Mouse (Mus musculus) stomach, embryonic 15.5 days (tissue): Measurements from ENCODE around the gene Ate1. TPM values are rescaled to one million over a fixed set of nuclear protein-coding genes. Genes with fewer than 3 reads are reported as not detected.

Experiments
- ATAC-seq: fragments of 200-750 bp; cut with Nextera tagmentation; 2 replicates; pipeline ENCODE4 v1.8.0; 2017; ENCODE audit warnings: low read depth, moderate number of reproducible peaks, moderate TSS enrichment; ENCODE audit not compliant: insufficient read depth, low FRiP score
- H3K27ac ChIP-seq: fragments of 300-500 bp; sonication (generic); 2 replicates; pipeline ENCODE4 v1.5.1; 2015; ENCODE audit warnings: mild to moderate bottlenecking, inconsistent platforms
- H3K27me3 ChIP-seq: fragments of 300-500 bp; sonication (generic); replicated peaks from 2 replicates; pipeline ENCODE4 v1.6.1; 2015; ENCODE audit warnings: inconsistent platforms
- H3K36me3 ChIP-seq: fragments of 300-500 bp; sonication (generic); 2 replicates; pipeline ENCODE4 v1.6.1; 2015; ENCODE audit warnings: inconsistent platforms
- H3K4me1 ChIP-seq: fragments of 300-500 bp; sonication (generic); 2 replicates; pipeline ENCODE4 v1.6.1; 2015; ENCODE audit warnings: inconsistent platforms
- H3K4me2 ChIP-seq: fragments of 300-500 bp; sonication (generic); 2 replicates; pipeline ENCODE4 v1.6.1; 2015; ENCODE audit warnings: mild to moderate bottlenecking, inconsistent platforms
- H3K4me3 ChIP-seq: fragments of 300-500 bp; sonication (generic); replicated peaks from 2 replicates; pipeline ENCODE4 v1.5.1; 2015; ENCODE audit warnings: inconsistent platforms
- H3K9ac ChIP-seq: fragments of 300-500 bp; sonication (generic); 2 replicates; pipeline ENCODE4 v1.6.1; 2015; ENCODE audit warnings: inconsistent platforms
- H3K9me3 ChIP-seq: fragments of 300-500 bp; sonication (generic); 2 replicates; pipeline ENCODE4 v1.6.1; 2016; ENCODE audit warnings: inconsistent platforms
- WGBS: fragments of 180-500 bp; shearing (Covaris S2); methylation state at CpG from one replicate; pipeline ENCODE4 v1.1.7; 2015; 5-methylcytosine and 5-hydroxymethylcytosine counted together
- polyA plus RNA-seq: library from polyadenylated mRNA; unstranded; fragments of >200 nt; fragmentation: Nextera tagmentation; extraction: Ambion mirVana; gene quantifications from 2 replicates; pipeline ENCODE4 v1.2.1, GENCODE M21; 2015

The Ate1 gene
- polyA plus RNA-seq, 1 experiment from 2014 or later: 59.2 TPM

DNA sequence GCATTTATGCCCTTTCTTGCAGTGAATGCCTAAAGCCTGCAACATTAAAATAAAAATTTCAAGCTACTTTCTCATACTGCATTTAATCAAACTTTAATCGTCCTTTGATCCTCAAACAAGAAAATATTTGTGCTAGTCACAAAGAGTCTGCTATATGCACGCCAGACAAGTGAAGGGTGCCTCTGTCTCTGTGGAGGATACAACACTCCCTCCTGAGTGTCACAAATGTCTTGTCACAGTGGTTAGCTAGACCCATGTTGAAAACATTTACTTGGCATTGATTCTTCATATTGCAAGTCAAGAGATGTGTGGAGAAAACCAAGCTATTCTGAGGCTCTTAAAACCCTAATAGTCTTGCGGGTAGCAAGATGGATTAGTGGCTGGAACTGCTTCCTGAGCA lies 133.9 kb downstream of the Ate1 start:
- H3K9ac ChIP-seq: no peak overlapping the region
- no peaks in the 10 kb centered on the region for H3K36me3 ChIP-seq
- no peak overlapping the region for H3K4me2 ChIP-seq
- H3K9me3 ChIP-seq: no peaks in the 10 kb centered on the region
- no peak overlapping the region for H3K4me3 ChIP-seq
- 75% methylated on average over 3 of the region's 3 CpGs for WGBS
- H3K27ac ChIP-seq: no peak overlapping the region
- H3K4me1 ChIP-seq: no peaks in the 10 kb centered on the region
- no peaks in the 10 kb centered on the region for H3K27me3 ChIP-seq
- ATAC-seq: no peak

DNA sequence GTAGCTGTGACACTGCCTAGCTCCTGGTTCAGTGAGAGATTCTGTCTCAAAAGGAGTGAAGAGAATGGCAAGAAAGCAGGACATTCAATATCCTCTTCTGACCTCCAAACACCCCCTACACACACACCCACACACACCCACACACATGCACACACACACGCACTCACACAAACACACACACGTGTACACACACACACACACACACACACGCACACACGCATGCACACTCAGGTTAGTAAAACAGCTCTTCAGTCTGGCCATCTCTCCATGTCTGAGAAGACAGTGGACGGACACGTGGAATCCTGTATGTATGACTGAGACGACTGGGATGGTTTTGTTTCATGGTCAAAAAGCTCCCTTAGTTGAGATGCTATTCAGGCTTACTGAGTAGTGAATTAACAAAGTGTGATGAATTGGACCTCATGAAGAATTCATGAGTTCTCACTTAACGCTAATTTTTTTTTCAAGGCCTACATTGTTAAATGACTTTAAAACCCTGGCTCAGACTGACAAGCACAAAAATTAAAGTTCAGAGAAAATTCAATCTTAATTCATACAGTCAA lies 134.4 kb downstream of the Ate1 start:
- no peak overlapping the region for H3K27ac ChIP-seq
- 94% methylated on average over 8 of the region's 8 CpGs for WGBS
- H3K9me3 ChIP-seq: no peaks in the 10 kb centered on the region
- H3K9ac ChIP-seq: no peak overlapping the region
- no peak overlapping the region for H3K4me3 ChIP-seq
- H3K4me1 ChIP-seq: no peaks in the 10 kb centered on the region
- H3K36me3 ChIP-seq: no peaks in the 10 kb centered on the region
- H3K4me2 ChIP-seq: no peak overlapping the region
- no peak for ATAC-seq
- no peaks in the 10 kb centered on the region for H3K27me3 ChIP-seq

DNA sequence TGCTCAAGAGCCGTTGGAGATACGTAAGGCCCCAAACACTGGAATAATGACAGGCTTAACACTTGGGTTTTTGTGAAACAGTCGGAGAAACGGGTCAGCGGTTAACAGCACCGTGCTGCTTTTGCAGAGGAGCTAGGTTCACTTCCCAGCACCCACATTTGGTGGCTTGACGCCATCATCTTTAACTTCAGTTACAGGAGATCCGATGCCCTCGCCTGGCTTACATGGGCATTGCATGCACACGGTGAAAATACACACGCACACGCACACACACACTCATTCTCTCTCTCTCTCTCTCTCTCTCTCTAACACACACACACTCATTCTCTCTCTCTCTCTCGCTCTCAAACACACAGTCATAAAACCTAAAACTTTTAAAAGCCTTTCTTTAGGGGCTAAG lies 138.0 kb downstream of the Ate1 start:
- Histone ChIP-seq H3K9me3 (no peaks in the 10 kb centered on the region), H3K36me3 (no peaks in the 10 kb centered on the region), H3K27me3 (no peaks in the 10 kb centered on the region), H3K9ac (no peak overlapping the region), H3K4me1 (no peaks in the 10 kb centered on the region), H3K4me2 (no peak overlapping the region), H3K4me3 (no peak overlapping the region), H3K27ac (no peak overlapping the region)
- no peak for ATAC-seq
- 95% methylated on average over 13 of the region's 13 CpGs for whole genome bisulfite sequencing

DNA sequence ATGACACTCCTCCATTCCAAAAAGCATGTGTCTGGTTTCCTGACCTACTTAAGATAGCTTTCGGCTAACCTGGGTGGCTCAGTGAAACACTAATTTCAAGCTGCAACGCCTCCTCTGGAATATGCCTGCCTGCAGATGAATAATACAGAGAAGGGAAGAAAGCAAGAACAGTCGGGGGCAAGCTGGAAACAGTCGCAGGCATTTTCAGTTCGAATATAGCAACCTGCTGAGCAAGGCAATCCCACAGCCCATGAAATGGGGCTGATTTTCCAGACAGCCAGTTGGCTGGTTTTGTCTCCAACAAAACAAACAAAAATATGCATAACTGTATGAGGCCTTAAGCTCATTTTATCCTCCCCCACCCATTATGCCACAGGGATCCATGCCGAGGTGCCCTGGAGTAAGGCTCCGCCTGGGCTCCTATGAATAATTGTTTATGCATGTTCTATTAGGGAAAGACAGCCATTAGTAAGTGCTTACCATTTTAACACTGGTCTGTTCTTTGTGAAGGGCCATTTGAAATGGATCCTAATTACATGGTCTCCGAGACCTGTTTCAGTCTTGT lies 138.7 kb downstream of the Ate1 start:
- ATAC-seq: no peak
- Histone ChIP-seq H3K36me3 (no peaks in the 10 kb centered on the region), H3K27ac (no peak overlapping the region), H3K4me2 (no peak overlapping the region), H3K4me3 (no peak overlapping the region), H3K9me3 (no peaks in the 10 kb centered on the region), H3K9ac (no peak overlapping the region), H3K4me1 (no peaks in the 10 kb centered on the region), H3K27me3 (no peaks in the 10 kb centered on the region)
- 86% methylated on average over 8 of the region's 8 CpGs for WGBS

DNA sequence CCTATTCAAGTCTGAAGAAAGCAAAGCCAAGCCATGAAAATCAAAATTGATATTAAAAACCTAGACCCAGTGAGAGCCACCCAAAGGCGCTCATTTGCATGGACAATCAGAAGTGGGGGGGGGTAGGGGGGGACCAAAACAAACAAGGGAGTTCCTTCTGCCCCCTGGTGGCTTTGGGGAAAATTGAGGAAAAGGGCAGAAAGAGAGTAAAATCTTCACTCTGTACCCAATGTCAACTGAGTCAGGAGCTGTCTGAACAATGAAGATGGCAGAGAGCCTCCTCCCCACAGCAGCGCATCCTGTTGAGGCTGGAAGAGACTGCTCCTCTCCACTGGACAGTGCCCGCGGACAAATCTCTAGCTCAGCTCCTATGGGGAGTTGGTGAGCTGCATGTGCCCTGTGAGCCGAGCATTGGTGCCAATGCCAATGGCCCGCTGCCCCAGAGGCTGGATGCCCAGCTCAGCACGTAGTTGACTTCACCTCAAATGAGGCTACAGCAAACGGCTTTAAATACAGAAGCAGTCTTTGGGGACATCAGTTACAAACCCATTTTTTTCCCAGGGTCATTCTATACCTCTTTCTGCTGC lies 139.3 kb downstream of the Ate1 start:
- no peak overlapping the region for H3K9ac ChIP-seq
- no peak overlapping the region for H3K4me2 ChIP-seq
- H3K9me3 ChIP-seq: no peaks in the 10 kb centered on the region
- no peak overlapping the region for H3K4me3 ChIP-seq
- ATAC-seq: no peak
- no peak overlapping the region for H3K27ac ChIP-seq
- H3K4me1 ChIP-seq: no peaks in the 10 kb centered on the region
- H3K27me3 ChIP-seq: no peaks in the 10 kb centered on the region
- no peaks in the 10 kb centered on the region for H3K36me3 ChIP-seq
- WGBS: 84% methylated on average over 8 of the region's 8 CpGs

DNA sequence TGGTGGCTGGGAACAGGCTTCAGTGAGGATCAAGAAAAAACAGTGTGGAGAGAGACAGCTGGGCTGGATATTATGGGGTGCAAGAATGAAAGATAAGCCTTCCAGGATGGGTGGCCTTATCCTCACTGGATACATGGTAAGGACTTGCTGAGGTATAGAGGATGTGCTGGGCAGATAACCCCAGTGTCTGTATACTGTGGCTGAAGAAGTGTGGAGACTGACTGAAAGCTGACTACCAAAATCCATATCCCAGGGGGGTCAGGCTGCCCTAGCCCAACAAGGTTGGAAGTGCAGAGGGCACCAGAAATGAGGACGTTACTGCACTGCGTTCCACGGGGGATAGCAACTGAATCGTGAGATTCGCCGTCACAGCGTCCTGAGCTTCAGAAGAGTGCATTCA lies 139.8 kb downstream of the Ate1 start:
- H3K9me3 ChIP-seq: no peaks in the 10 kb centered on the region
- no peaks in the 10 kb centered on the region for H3K4me1 ChIP-seq
- no peaks in the 10 kb centered on the region for H3K27me3 ChIP-seq
- no peaks in the 10 kb centered on the region for H3K36me3 ChIP-seq
- ATAC-seq: no peak
- no peak overlapping the region for H3K9ac ChIP-seq
- 94% methylated on average over 7 of the region's 7 CpGs for WGBS
- no peak overlapping the region for H3K4me2 ChIP-seq
- no peak overlapping the region for H3K4me3 ChIP-seq
- no peak overlapping the region for H3K27ac ChIP-seq

DNA sequence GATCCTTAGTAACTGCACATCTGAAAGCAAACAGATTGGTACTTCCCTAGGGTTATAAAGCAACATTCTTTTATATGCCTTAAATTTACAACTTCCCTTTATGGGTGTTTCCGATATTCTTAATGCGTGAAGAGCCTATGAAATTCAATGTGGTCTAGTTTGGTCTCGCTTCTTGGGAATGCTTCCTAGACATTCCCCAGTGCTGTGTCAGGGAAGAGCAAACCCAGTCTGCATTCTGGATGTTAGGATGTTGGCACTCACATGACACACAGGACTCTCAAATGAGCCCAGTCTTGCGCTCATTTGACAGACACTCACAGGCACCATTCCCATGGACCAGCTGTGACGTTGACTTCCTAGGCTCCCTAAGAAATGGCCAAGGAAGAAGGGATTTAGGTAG lies 140.3 kb downstream of the Ate1 start:
- ATAC-seq: no peak
- 91% methylated on average over 5 of the region's 5 CpGs for WGBS
- no peaks in the 10 kb centered on the region for H3K9me3 ChIP-seq
- no peaks in the 10 kb centered on the region for H3K36me3 ChIP-seq
- no peak overlapping the region for H3K9ac ChIP-seq
- H3K27me3 ChIP-seq: no peaks in the 10 kb centered on the region
- H3K4me3 ChIP-seq: no peak overlapping the region
- H3K4me1 ChIP-seq: no peaks in the 10 kb centered on the region
- no peak overlapping the region for H3K4me2 ChIP-seq
- H3K27ac ChIP-seq: no peak overlapping the region

DNA sequence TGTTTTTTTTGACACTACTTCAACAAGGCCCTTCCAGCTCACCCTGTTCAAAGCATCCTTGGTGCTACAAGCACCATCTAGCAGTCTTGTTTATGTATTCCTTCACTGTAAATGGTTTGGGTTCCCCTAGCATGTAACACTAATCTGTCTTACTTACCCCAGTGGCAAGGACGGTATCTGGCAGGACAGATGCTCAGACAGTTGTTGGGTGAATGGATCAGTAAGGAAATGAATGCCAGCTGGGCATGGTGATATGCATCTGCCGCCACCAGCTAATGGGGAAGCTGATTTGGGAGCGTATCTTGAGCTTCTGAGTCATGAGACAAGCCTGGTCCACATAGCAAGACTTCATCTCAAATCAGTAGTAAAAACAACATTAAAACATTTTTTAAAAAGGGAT lies 141.9 kb downstream of the Ate1 start:
- Histone ChIP-seq H3K9me3 (no peaks in the 10 kb centered on the region), H3K36me3 (no peaks in the 10 kb centered on the region), H3K4me2 (no peak overlapping the region), H3K4me1 (no peaks in the 10 kb centered on the region), H3K9ac (no peak overlapping the region), H3K4me3 (no peak overlapping the region), H3K27me3 (no peaks in the 10 kb centered on the region), H3K27ac (no peak overlapping the region)
- WGBS: 79% methylated on average over 3 of the region's 3 CpGs
- ATAC-seq: no peak

DNA sequence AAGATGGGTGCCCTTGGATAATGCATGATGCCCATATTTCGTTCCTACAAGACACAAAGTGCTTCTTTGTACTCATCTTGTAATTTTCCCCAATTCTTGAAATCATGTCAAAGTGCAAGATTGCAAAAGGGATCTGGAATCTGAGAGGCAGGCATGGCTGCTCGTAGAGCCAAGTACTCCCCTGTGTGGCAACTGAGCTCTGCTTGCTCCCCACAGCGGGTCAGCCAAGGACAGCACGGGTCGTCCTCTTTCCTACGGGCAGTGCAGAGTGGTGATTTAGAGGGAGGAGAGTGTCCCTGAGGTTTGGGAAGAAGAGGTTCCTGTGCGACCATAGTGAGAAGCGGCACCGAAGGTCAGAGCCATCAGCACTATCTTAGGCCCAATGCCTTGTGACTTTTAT lies 145.9 kb downstream of the Ate1 start:
- Histone ChIP-seq H3K4me1 (peaks cover 2% of the 10 kb centered on the region; the same call in 1 of the 2 replicates), H3K9ac (no peak overlapping the region), H3K27ac (no peak overlapping the region), H3K4me3 (no peak overlapping the region), H3K27me3 (no peaks in the 10 kb centered on the region), H3K36me3 (no peaks in the 10 kb centered on the region), H3K4me2 (no peak overlapping the region), H3K9me3 (no peaks in the 10 kb centered on the region)
- 79% methylated on average over 9 of the region's 9 CpGs for WGBS
- no peak for ATAC-seq

DNA sequence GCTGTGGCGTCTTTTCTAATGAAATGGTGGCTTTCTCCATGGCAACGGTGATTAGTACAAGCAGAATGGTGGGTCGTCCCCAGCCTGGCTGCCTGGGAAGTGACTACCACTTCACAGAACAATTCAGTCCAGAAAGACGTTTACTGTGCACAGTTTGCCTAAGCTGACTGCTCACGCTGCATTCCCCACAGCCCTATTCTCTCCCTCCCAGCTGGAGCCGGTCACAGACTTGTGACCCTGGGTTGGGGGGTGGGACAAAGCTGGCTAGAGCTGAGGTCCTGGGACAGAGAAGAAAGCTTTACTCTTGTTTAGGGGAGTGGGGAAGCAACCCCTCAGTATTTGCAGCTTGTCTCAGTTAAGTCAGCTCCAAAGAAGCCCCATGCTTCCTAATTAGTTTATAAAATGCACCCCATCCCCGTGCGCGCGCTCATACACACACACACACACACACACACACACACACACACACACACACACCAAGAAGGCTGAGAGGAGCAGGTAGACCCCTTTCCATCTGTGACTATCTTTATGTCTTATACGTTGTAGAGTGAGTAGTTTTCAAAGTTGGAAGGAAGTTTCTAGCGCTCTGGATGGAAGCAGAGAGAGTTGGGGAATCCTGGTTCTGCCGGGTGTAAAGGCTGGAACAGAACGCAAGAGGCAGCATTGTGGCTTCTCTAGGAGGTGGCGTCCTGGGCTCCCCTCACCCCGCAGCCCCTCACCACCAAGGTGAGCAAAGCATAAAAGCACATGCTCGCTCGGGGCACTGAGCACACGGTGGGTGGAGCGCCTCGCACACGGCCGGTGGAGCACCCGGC lies 151.1 kb downstream of the Ate1 start:
- Histone ChIP-seq H3K4me1 (peaks cover 7% of the 10 kb centered on the region; the same call in 1 of the 2 replicates), H3K9ac (no peak overlapping the region), H3K4me2 (0 out of 2 replicates have a peak overlapping the region, but pooled peaks have one; percentile 9), H3K27me3 (no peaks in the 10 kb centered on the region), H3K9me3 (no peaks in the 10 kb centered on the region), H3K27ac (no peak overlapping the region), H3K36me3 (no peaks in the 10 kb centered on the region), H3K4me3 (no peak overlapping the region)
- 42% methylated on average over 24 of the region's 24 CpGs for WGBS
- no peak for ATAC-seq

DNA sequence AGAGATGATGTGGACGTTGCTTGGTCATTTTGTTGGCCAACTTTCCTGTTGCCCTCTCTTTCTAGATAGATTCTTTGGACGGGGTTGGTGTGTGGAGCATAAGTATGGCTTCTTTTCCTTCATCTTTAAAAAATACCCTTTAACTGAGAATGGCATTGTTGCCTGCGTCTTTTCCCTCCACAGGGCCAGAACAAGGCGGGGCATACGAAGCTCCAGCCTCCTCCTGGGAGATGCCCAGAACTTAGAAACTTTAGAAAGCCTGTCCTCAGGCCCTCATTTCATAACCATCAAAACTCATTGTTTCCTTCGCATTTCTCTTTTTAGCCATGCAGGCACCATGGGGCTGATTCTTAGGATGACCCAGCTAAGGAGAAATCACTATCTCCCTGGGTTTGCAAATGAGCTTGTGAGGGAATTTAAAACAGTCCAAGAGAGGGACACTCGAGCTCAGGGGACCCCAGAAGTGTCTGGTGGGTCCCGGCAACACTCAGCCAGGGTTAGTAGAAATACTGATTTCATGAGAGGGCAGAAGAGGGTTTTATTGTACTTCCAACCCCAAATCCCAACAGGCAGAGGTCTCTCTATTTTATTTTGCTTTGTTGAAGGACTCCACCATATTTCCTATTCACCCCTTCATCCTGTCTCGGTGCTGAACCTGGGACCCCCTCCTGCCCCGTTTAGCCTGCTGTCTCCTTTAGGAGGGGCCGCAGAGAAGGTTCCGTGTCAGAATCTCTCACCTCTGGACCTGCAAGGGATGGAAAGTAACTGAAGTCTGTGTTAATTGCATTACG lies 151.9 kb downstream of the Ate1 start:
- peaks cover 7% of the 10 kb centered on the region; the same call in 1 of the 2 replicates for H3K4me1 ChIP-seq
- 57% methylated on average over 13 of the region's 13 CpGs for WGBS
- ATAC-seq: no peak
- no peak overlapping the region for H3K27ac ChIP-seq
- H3K27me3 ChIP-seq: no peaks in the 10 kb centered on the region
- no peaks in the 10 kb centered on the region for H3K36me3 ChIP-seq
- no peak overlapping the region for H3K4me3 ChIP-seq
- no peak overlapping the region for H3K9ac ChIP-seq
- no peaks in the 10 kb centered on the region for H3K9me3 ChIP-seq
- 0 out of 2 replicates have a peak overlapping the region, but pooled peaks have one; percentile 9 for H3K4me2 ChIP-seq
